In the genomic region with DNA sequence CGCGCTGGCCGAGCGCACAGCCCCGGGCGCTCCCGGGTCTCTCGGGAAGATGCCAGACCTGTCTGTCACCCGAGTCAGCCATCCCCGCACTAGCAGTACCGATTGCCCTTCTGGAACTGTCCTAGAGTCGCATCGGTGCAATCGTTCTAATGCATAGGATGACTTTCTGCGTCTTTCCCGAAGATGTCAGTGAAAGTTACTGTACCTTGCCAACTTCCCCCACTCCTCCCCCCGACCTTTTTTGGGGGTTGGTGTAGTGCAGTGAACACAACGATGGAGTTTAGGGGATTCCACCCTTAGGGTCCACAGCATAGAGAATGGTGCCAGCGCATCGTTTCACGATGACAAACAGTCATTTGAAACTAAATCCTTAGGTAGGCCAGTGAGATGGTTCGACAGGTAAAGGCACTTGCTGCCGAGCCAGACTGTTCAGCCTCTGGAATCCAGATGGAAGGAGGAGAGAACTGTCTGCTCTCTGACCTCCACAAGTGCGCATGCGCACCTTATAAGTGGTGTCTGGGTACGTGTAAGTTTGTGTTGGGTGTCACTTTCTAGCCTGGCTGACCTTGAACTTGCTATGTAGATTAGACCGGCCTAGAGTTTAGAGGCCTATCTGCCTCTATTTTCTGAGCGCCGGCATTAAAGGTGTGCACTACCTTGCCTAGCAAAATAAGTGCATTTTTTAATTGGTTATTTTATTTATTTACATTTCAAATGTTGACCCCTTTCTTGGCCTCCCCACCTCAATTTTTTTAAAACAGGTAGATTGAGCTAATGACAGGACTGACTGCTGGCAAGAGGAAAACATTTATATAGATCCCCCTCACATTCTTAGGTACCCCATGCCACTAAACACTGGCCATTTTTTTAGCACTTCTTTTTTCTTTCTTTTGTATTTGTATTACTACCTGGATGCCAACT, we compare ENCODE assay signal across 8 mouse cellular contexts. TPM values are rescaled to one million over a fixed set of nuclear protein-coding genes. Genes with fewer than 3 reads are reported as not detected.
DNase-seq lines count a peak whose midpoint lies in the region; ATAC-seq and TF ChIP-seq lines count a peak whose summit lies in the region.

No protein-coding gene starts in this region.

- no peak for ATAC-seq in heart, embryonic 12.5 days (ENCODE audit: insufficient number of reproducible peaks, low FRiP score)
- peak; percentile 21 for ATAC-seq in kidney, embryonic 16.5 days (ENCODE audit: low FRiP score, low TSS enrichment)
- peak; percentile 12 for ATAC-seq in liver, postnatal 0 days
- ATAC-seq in neural tube, embryonic 12.5 days (ENCODE audit: low FRiP score, low read depth): peak; percentile 2; the same call in 1 of the 2 replicates

- peak overlapping the region; percentile 96 for H3K9ac ChIP-seq in heart, embryonic 12.5 days
- H3K9ac ChIP-seq in kidney, embryonic 16.5 days (replicated peaks; ENCODE audit: low read length): peak overlapping the region; percentile 100
- peak overlapping the region; percentile 99 for H3K9ac ChIP-seq in liver, postnatal 0 days (replicated peaks)
- peak overlapping the region; percentile 98 for H3K9ac ChIP-seq in neural tube, embryonic 12.5 days

- peak overlapping the region; percentile 88 for H3K27ac ChIP-seq in embryonic fibroblast, embryonic 13.5 days (ENCODE audit: insufficient read depth, low read length)
- H3K27ac ChIP-seq in heart, embryonic 12.5 days (ENCODE audit: poor library complexity, severe bottlenecking): peak overlapping the region; percentile 99
- H3K27ac ChIP-seq in kidney, embryonic 16.5 days (ENCODE audit: low read length): peak overlapping the region; percentile 99
- H3K27ac ChIP-seq in liver, postnatal 0 days (ENCODE audit: low read depth): peak overlapping the region; percentile 98
- peak overlapping the region; percentile 96 for H3K27ac ChIP-seq in neural tube, embryonic 12.5 days

- peak overlapping the region; percentile 91 for H3K4me3 ChIP-seq in embryonic fibroblast, embryonic 13.5 days (ENCODE audit: insufficient read depth, low read length)
- peak overlapping the region; percentile 84 for H3K4me3 ChIP-seq in heart, embryonic 12.5 days
- H3K4me3 ChIP-seq in kidney, embryonic 16.5 days (ENCODE audit: low read length): peak overlapping the region; percentile 99
- peak overlapping the region; percentile 98 for H3K4me3 ChIP-seq in liver, postnatal 0 days (ENCODE audit: low read depth, low read length)
- peak overlapping the region; percentile 91 for H3K4me3 ChIP-seq in neural tube, embryonic 12.5 days

- H3K4me2 ChIP-seq in heart, embryonic 12.5 days: peak overlapping the region; percentile 85
- H3K4me2 ChIP-seq in kidney, embryonic 16.5 days (replicated peaks; ENCODE audit: low read depth, low read length): peak overlapping the region; percentile 74
- H3K4me2 ChIP-seq in liver, postnatal 0 days (ENCODE audit: low read depth, low read length): peak overlapping the region; percentile 82
- peak overlapping the region; percentile 84 for H3K4me2 ChIP-seq in neural tube, embryonic 12.5 days (replicated peaks)

- no peaks in the 10 kb centered on the region for H3K9me3 ChIP-seq in heart, embryonic 12.5 days (replicated peaks)
- no peaks in the 10 kb centered on the region for H3K9me3 ChIP-seq in kidney, embryonic 16.5 days (ENCODE audit: low read length)
- H3K9me3 ChIP-seq in liver, postnatal 0 days (ENCODE audit: low read length): no peaks in the 10 kb centered on the region
- no peaks in the 10 kb centered on the region for H3K9me3 ChIP-seq in neural tube, embryonic 12.5 days

- TF ChIP-seq CTCF in embryonic fibroblast, embryonic 13.5 days (IDR thresholded peaks at IDR 0.05; ENCODE audit: borderline replicate concordance, insufficient read depth, low read length): no peak
- no peak for TF ChIP-seq CTCF in liver, postnatal 0 days (IDR thresholded peaks at IDR 0.05; ENCODE audit: low read depth)

- no peak for TF ChIP-seq EP300 in liver, postnatal 0 days (IDR thresholded peaks at IDR 0.05; ENCODE audit: low read depth)

- peak; percentile 65 for DNase-seq in CD4-positive, CD25-positive, alpha-beta regulatory T cell, adult 2 months (ENCODE audit: low read depth, low spot score)
- peak; percentile 63 to 89 for DNase-seq in adrenal gland, adult (ENCODE audit: inconsistent age in 2 of 2, low spot score in 1 of 2)
- DNase-seq in liver, postnatal 0 days: peak; percentile 70
- peak; percentile 56 for DNase-seq in thymus, postnatal 0 days (ENCODE audit: low spot score)

- 4% methylated on average over 29 of the region's 29 CpGs for WGBS in heart, embryonic 12.5 days
- 5% methylated on average over 29 of the region's 29 CpGs for WGBS in kidney, embryonic 16.5 days
- WGBS in liver, postnatal 0 days (ENCODE audit: insufficient replicate concordance): 5% methylated on average over 22 of the region's 29 CpGs
- WGBS in neural tube, embryonic 12.5 days: 9% methylated on average over 29 of the region's 29 CpGs

- no peaks in the 10 kb centered on the region for H3K4me1 ChIP-seq in embryonic fibroblast, embryonic 13.5 days (ENCODE audit: control insufficient read depth, insufficient read depth, low read length)
- H3K4me1 ChIP-seq in heart, embryonic 12.5 days (replicated peaks): peaks cover 16% of the 10 kb centered on the region
- peaks cover 28% of the 10 kb centered on the region for H3K4me1 ChIP-seq in kidney, embryonic 16.5 days (ENCODE audit: insufficient read depth, low read length)
- peaks cover 16% of the 10 kb centered on the region for H3K4me1 ChIP-seq in liver, postnatal 0 days (ENCODE audit: insufficient read depth)
- H3K4me1 ChIP-seq in neural tube, embryonic 12.5 days: peaks cover 20% of the 10 kb centered on the region; the same call in 1 of the 2 replicates

- TF ChIP-seq POLR2A in embryonic fibroblast, embryonic 13.5 days (IDR thresholded peaks at IDR 0.05; ENCODE audit: low read depth, low read length): peak; percentile 87

- H3K36me3 ChIP-seq in heart, embryonic 12.5 days: peaks cover 24% of the 10 kb centered on the region
- peaks cover 21% of the 10 kb centered on the region for H3K36me3 ChIP-seq in kidney, embryonic 16.5 days (ENCODE audit: insufficient read depth, low read length)
- H3K36me3 ChIP-seq in liver, postnatal 0 days (replicated peaks; ENCODE audit: insufficient read depth, low read length): peaks cover 30% of the 10 kb centered on the region
- peaks cover 9% of the 10 kb centered on the region for H3K36me3 ChIP-seq in neural tube, embryonic 12.5 days

- no peaks in the 10 kb centered on the region for H3K27me3 ChIP-seq in heart, embryonic 12.5 days (replicated peaks)
- H3K27me3 ChIP-seq in kidney, embryonic 16.5 days (ENCODE audit: insufficient read depth, low read length): no peaks in the 10 kb centered on the region
- H3K27me3 ChIP-seq in liver, postnatal 0 days (ENCODE audit: insufficient read depth, low read length): no peaks in the 10 kb centered on the region
- H3K27me3 ChIP-seq in neural tube, embryonic 12.5 days (replicated peaks): no peaks in the 10 kb centered on the region

RNA-seq across cellular contexts. Expression of a gene that starts 0.7 kb away (rescaled TPM):
- 264 and 270 TPM in 2 replicates for polyA plus RNA-seq in embryonic fibroblast, embryonic 13.5 days (2011; ENCODE audit: insufficient read length, low read depth, missing spikeins)
- 1,342 and 1,366 TPM in 2 replicates for polyA plus RNA-seq in heart, embryonic 12.5 days (2016; fragmentation: Nextera tagmentation; extraction: Ambion mirVana)
- polyA plus RNA-seq in kidney, embryonic 16.5 days (2015; fragmentation: Nextera tagmentation; extraction: Ambion mirVana): 992 and 993 TPM in 2 replicates
- polyA plus RNA-seq in liver, postnatal 0 days (2015; fragmentation: Nextera tagmentation; extraction: Ambion mirVana): 805 and 808 TPM in 2 replicates
- polyA plus RNA-seq in neural tube, embryonic 12.5 days (2016; fragmentation: Nextera tagmentation; extraction: Ambion mirVana): 739 and 746 TPM in 2 replicates
- polyA plus RNA-seq in thymus, postnatal 0 days (2015; fragmentation: Nextera tagmentation; extraction: Ambion mirVana): 975 and 1,055 TPM in 2 replicates

RNA-seq across cellular contexts. Expression of a gene that starts 1.4 kb away (rescaled TPM):
- polyA plus RNA-seq in embryonic fibroblast, embryonic 13.5 days (2011; ENCODE audit: insufficient read length, low read depth, missing spikeins): 64.0 and 68.9 TPM in 2 replicates
- polyA plus RNA-seq in heart, embryonic 12.5 days (2016; fragmentation: Nextera tagmentation; extraction: Ambion mirVana): 44.4 and 47.2 TPM in 2 replicates
- polyA plus RNA-seq in kidney, embryonic 16.5 days (2015; fragmentation: Nextera tagmentation; extraction: Ambion mirVana): 39.1 and 39.3 TPM in 2 replicates
- polyA plus RNA-seq in liver, postnatal 0 days (2015; fragmentation: Nextera tagmentation; extraction: Ambion mirVana): 7.9 and 9.2 TPM in 2 replicates
- polyA plus RNA-seq in neural tube, embryonic 12.5 days (2016; fragmentation: Nextera tagmentation; extraction: Ambion mirVana): 30.8 and 32.8 TPM in 2 replicates
- polyA plus RNA-seq in thymus, postnatal 0 days (2015; fragmentation: Nextera tagmentation; extraction: Ambion mirVana): 28.4 and 29.8 TPM in 2 replicates
